Mouse (Mus musculus): ENCODE measurements around the gene Tmco1.

Tmco1 gene

GRCm38 (mm10) chr1:167308261-167309054 lies at the start of gene Tmco1:
Tmco1 (plus strand) TSS chr1:167308378.
- peak; percentile 89 for DNase-seq (ENCODE audit: low read depth, low spot score)

- no peak for DNase-seq (ENCODE audit: low read depth, low spot score)
Measured at GRCm38 (mm10) chr1:167259702-167260101, 48.5 kb upstream of the Tmco1 start.

GRCm38 (mm10) chr1:167261750-167262149 lies 46.4 kb upstream of the Tmco1 start:
- no peak for DNase-seq (ENCODE audit: low read depth, low spot score)

GRCm38 (mm10) chr1:167262489-167263041 lies 45.6 kb upstream of the Tmco1 start:
- no peak for DNase-seq (ENCODE audit: low read depth, low spot score)

- DNase-seq (ENCODE audit: low read depth, low spot score) = no peak
Measured at GRCm38 (mm10) chr1:167265366-167265765, 42.8 kb upstream of the Tmco1 start.

GRCm38 (mm10) chr1:167266720-167267119 lies 41.5 kb upstream of the Tmco1 start:
- DNase-seq (ENCODE audit: low read depth, low spot score) = no peak

GRCm38 (mm10) chr1:167268360-167269063 lies 39.7 kb upstream of the Tmco1 start:
- DNase-seq (ENCODE audit: low read depth, low spot score) = no peak

GRCm38 (mm10) chr1:167269350-167269811 lies 38.8 kb upstream of the Tmco1 start:
- no peak for DNase-seq (ENCODE audit: low read depth, low spot score)

GRCm38 (mm10) chr1:167269856-167270270 lies 38.3 kb upstream of the Tmco1 start:
- DNase-seq (ENCODE audit: low read depth, low spot score) = peak; percentile 37

- DNase-seq (ENCODE audit: low read depth, low spot score) = no peak
Measured at GRCm38 (mm10) chr1:167270342-167271111, 37.7 kb upstream of the Tmco1 start.

GRCm38 (mm10) chr1:167271304-167271703 lies 36.9 kb upstream of the Tmco1 start:
- no peak for DNase-seq (ENCODE audit: low read depth, low spot score)

GRCm38 (mm10) chr1:167271841-167272240 lies 36.3 kb upstream of the Tmco1 start:
- no peak for DNase-seq (ENCODE audit: low read depth, low spot score)

- DNase-seq (ENCODE audit: low read depth, low spot score) = no peak
Measured at GRCm38 (mm10) chr1:167273380-167274163, 34.6 kb upstream of the Tmco1 start.

GRCm38 (mm10) chr1:167274646-167275390 lies 33.4 kb upstream of the Tmco1 start:
- no peak for DNase-seq (ENCODE audit: low read depth, low spot score)

GRCm38 (mm10) chr1:167278395-167278794 lies 29.8 kb upstream of the Tmco1 start:
- DNase-seq (ENCODE audit: low read depth, low spot score) = no peak

- no peak for DNase-seq (ENCODE audit: low read depth, low spot score)
Measured at GRCm38 (mm10) chr1:167279160-167279715, 28.9 kb upstream of the Tmco1 start.

- DNase-seq (ENCODE audit: low read depth, low spot score) = no peak
Measured at GRCm38 (mm10) chr1:167280061-167280460, 28.1 kb upstream of the Tmco1 start.

GRCm38 (mm10) chr1:167282112-167282511 lies 26.1 kb upstream of the Tmco1 start:
- DNase-seq (ENCODE audit: low read depth, low spot score) = no peak

GRCm38 (mm10) chr1:167282768-167283167 lies 25.4 kb upstream of the Tmco1 start:
- no peak for DNase-seq (ENCODE audit: low read depth, low spot score)
